Mouse (Mus musculus): ENCODE measurements around the gene Loxl3.

GRCm38 (mm10) chr6:83010010-83010409 lies 24.0 kb upstream of the Loxl3 start:
- TF ChIP-seq CTCF (conservative IDR thresholded peaks at IDR 0.05; ENCODE audit: low read length) (no peak), POU5F1 (IDR thresholded peaks at IDR 0.05; ENCODE audit: borderline replicate concordance, low read length) (no peak), NANOG (IDR thresholded peaks at IDR 0.05; ENCODE audit: borderline replicate concordance, low read length) (no peak)

Measured in E14TG2a.4 (cell line).